Mouse (Mus musculus): ENCODE measurements at regions not wholly inside any gene's neighbourhood (a gene's known extent, or its start where the extent isn't known, plus 50 kb on each side); places are given as distances from the start of the nearest gene placed in this dataset.

GRCm38 (mm10) chr3:51121703-51122540, 102.3 kb upstream of the Noct start:
- 0 out of 2 replicates have a peak, but pooled peaks have one; percentile 8 for TF ChIP-seq CTCF (IDR thresholded peaks at IDR 0.05; ENCODE audit: low read depth, low read length)
- no peak for TF ChIP-seq POLR2A (IDR thresholded peaks at IDR 0.05; ENCODE audit: borderline replicate concordance, low read depth, low read length)

Measured in bone marrow macrophage, adult 2 months (primary cell).